ENCODE assay signal across 29 mouse cellular contexts in genomic region chr3:55146441-55146840, GRCm38 (mm10). TPM values are rescaled to one million over a fixed set of nuclear protein-coding genes. Genes with fewer than 3 reads are reported as not detected.
"Had no signal": no experiment of that assay in that cellular context is flagged by ENCODE, and none has a peak within 500 bp of the region (broad histone marks: within the 10 kb centered on the region; RNA-seq: fewer than 3 reads in every experiment).

No protein-coding gene starts in this region.

- H3K4me1 ChIP-seq: intestine, embryonic 15.5 days; limb, embryonic 15.5 days; liver, embryonic 13.5 days; midbrain, embryonic 15.5 days; neural tube, embryonic 12.5 days; neural tube, embryonic 15.5 days had no signal

- H3K9ac ChIP-seq: intestine, embryonic 15.5 days; limb, embryonic 12.5 days; limb, embryonic 15.5 days; liver, embryonic 13.5 days; midbrain, embryonic 12.5 days; midbrain, embryonic 15.5 days; neural tube, embryonic 12.5 days; neural tube, embryonic 15.5 days had no signal

- DNase-seq: kidney, adult 18-20 months; kidney, adult 9 months; kidney, postnatal 14 days; kidney, postnatal 4 days; left cerebral cortex, postnatal 4 days; liver, embryonic 13.5 days; lung, adult 2 months; lung, postnatal 14 days; thymus, postnatal 36 days had no signal

- H3K27ac ChIP-seq: intestine, embryonic 15.5 days; limb, embryonic 12.5 days; limb, embryonic 15.5 days; liver, embryonic 13.5 days; macrophage; midbrain, embryonic 12.5 days; midbrain, embryonic 15.5 days; neural tube, embryonic 12.5 days; neural tube, embryonic 15.5 days had no signal

- H3K4me2 ChIP-seq: intestine, embryonic 15.5 days; limb, embryonic 12.5 days; limb, embryonic 15.5 days; liver, embryonic 13.5 days; midbrain, embryonic 12.5 days; midbrain, embryonic 15.5 days; neural tube, embryonic 12.5 days; neural tube, embryonic 15.5 days had no signal

- H3K9me3 ChIP-seq: intestine, embryonic 15.5 days; limb, embryonic 12.5 days; limb, embryonic 15.5 days; liver, embryonic 13.5 days; midbrain, embryonic 12.5 days; midbrain, embryonic 15.5 days; neural tube, embryonic 12.5 days; neural tube, embryonic 15.5 days had no signal

- H3K36me3 ChIP-seq: intestine, embryonic 15.5 days; limb, embryonic 12.5 days; limb, embryonic 15.5 days; liver, embryonic 13.5 days; midbrain, embryonic 12.5 days; midbrain, embryonic 15.5 days; neural tube, embryonic 12.5 days; neural tube, embryonic 15.5 days had no signal

- H3K27me3 ChIP-seq: intestine, embryonic 15.5 days; limb, embryonic 12.5 days; limb, embryonic 15.5 days; liver, embryonic 13.5 days; midbrain, embryonic 12.5 days; midbrain, embryonic 15.5 days; neural tube, embryonic 12.5 days; neural tube, embryonic 15.5 days had no signal

- ATAC-seq: intestine, embryonic 15.5 days; midbrain, embryonic 15.5 days had no signal

- H3K4me3 ChIP-seq: intestine, embryonic 15.5 days; limb, embryonic 12.5 days; limb, embryonic 15.5 days; liver, embryonic 13.5 days; midbrain, embryonic 12.5 days; midbrain, embryonic 15.5 days; neural tube, embryonic 12.5 days; neural tube, embryonic 15.5 days had no signal

RNA-seq across cellular contexts. Expression of gene Ccdc169, which starts 9.3 kb away (rescaled TPM):
- total RNA-seq: layer of hippocampus, postnatal 14 days; megakaryocyte, adult 5-6 weeks had no signal
- polyA plus RNA-seq: kidney, embryonic 16.5 days; liver, embryonic 13.5 days; liver, embryonic 16.5 days; lung, adult 2 months; midbrain, embryonic 12.5 days; neural tube, embryonic 12.5 days; neural tube, embryonic 15.5 days; small intestine, adult 2 months; spleen, adult 2 months; stomach, embryonic 16.5 days; thymus, postnatal 0 days had no signal

RNA-seq across cellular contexts. Expression of gene Sohlh2, which starts 35.4 kb away (rescaled TPM):
- total RNA-seq: layer of hippocampus, adult 18-20 months; layer of hippocampus, postnatal 14 days; left cerebral cortex, adult 8-10 months; left cerebral cortex, postnatal 14 days; left cerebral cortex, postnatal 4 days; megakaryocyte, adult 5-6 weeks had no signal
- polyA plus RNA-seq: kidney, embryonic 16.5 days; limb, embryonic 12.5 days; liver, embryonic 13.5 days; liver, embryonic 16.5 days; lung, adult 2 months; lung, embryonic 16.5 days; macrophage; midbrain, embryonic 12.5 days; neural tube, embryonic 12.5 days; neural tube, embryonic 15.5 days; small intestine, adult 2 months; spleen, adult 2 months; stomach, embryonic 16.5 days; thymus, postnatal 0 days had no signal
